Mouse (Mus musculus) liver, postnatal 0 days (tissue): ENCODE measurements at regions not wholly inside any gene's neighbourhood (a gene's known extent, or its start where the extent isn't known, plus 50 kb on each side); places are given as distances from the start of the nearest gene placed in this dataset.

Experiments used
- CTCF ChIP-seq: sonication (generic); IDR thresholded peaks from 2 replicates; pipeline ENCODE4 v1.5.1; 2016; ENCODE audit warnings: antibody characterized with exemption, low read depth
- EP300 ChIP-seq: IDR thresholded peaks from 2 replicates; pipeline ENCODE4 v1.6.1; 2016; ENCODE audit warnings: antibody characterized with exemption, low read depth, mild to moderate bottlenecking

DNA sequence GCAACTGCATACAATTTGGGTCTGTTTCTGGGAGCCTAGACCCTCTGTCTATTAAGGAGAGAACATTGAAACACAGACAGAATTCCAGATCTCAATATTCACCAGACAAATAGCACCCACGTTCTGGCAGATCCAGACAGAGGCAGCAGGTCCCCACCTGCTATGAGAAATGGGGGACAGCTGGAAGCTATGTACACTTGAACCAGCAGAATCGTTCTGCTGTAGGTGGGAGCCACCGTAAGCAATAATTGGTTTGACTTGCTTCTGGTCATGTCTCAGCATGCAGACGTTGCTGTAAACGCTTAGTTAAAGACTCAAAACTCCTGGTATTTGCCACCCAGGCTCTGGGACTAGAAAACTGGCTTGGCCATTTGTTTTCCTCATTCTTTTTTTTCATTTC is 122.2 kb upstream of the Xylt1 start:
- no peak for TF ChIP-seq CTCF
- no peak for TF ChIP-seq EP300
